Mouse (Mus musculus): Measurements from ENCODE around the gene Dtx1. TPM values are rescaled to one million over a fixed set of nuclear protein-coding genes. Genes with fewer than 3 reads are reported as not detected.

Gene Dtx1
- polyA plus RNA-seq, 1 experiment = 46.0 TPM

DNA sequence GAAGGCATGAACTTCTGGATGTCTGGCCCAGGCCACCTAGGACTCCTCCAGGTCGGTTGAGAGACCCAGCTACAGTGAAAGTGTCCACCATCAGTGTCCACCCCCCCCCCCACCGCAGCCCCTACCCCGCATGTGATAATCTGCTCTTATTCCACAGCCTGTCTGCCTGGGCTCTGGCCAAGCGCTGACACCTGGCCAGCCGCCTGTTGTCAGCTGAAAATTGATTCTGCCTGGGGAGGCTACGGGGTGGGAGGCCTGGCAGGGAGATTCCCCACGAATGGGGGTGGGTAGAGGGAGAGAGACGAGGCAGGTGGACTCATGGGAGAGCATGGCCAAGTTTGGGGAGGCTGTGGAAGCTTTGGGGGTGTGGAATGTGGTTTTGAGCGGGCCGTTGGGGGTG lies 5.4 kb upstream of the Dtx1 start:
- no peaks in the 10 kb centered on the region for H3K27me3 ChIP-seq (ENCODE audit: control insufficient read depth, insufficient read depth, low read length)
- TF ChIP-seq POLR2A (IDR thresholded peaks at IDR 0.05; ENCODE audit: control insufficient read depth, low read depth, low read length) = no peak
- H3K36me3 ChIP-seq (ENCODE audit: control insufficient read depth, insufficient read depth, low read length) = no peaks in the 10 kb centered on the region
- H3K4me1 ChIP-seq (ENCODE audit: control insufficient read depth, insufficient read depth, low read length) = peaks cover 15% of the 10 kb centered on the region
- no peak overlapping the region for H3K4me3 ChIP-seq (ENCODE audit: control insufficient read depth, low read depth, low read length)
- no peak overlapping the region for H3K27ac ChIP-seq (ENCODE audit: control insufficient read depth, insufficient read depth, low read depth, low read length)

DNA sequence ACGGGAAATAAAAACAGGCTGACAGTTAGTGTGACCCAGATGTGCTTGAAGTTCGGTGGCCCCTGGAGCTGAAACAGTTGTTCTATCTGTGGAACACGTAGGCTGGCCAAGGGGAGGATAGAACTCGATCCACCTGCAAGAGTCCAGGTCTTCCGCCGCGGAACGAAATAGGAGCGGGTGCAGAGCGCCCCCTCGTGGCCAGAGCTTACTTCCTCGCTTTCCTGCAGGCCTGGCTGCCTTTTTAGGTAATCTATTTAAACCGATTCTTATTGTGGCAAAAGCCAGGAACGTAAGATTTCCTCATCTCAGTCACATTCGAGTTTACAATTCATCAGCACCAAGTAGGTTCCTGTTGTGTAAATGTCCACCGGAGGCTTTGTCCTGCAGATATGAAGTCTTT lies 2.6 kb upstream of the Dtx1 start:
- TF ChIP-seq CTCF (IDR thresholded peaks at IDR 0.05; ENCODE audit: control insufficient read depth, insufficient read depth, insufficient replicate concordance, low read depth, low read length) (peak; percentile 94), POLR2A (IDR thresholded peaks at IDR 0.05; ENCODE audit: control insufficient read depth, low read depth, low read length) (no peak)
- Histone ChIP-seq H3K36me3 (ENCODE audit: control insufficient read depth, insufficient read depth, low read length) (no peaks in the 10 kb centered on the region), H3K27me3 (ENCODE audit: control insufficient read depth, insufficient read depth, low read length) (peaks cover 4% of the 10 kb centered on the region), H3K4me1 (ENCODE audit: control insufficient read depth, insufficient read depth, low read length) (peaks cover 27% of the 10 kb centered on the region), H3K27ac (ENCODE audit: control insufficient read depth, insufficient read depth, low read depth, low read length) (no peak overlapping the region), H3K4me3 (ENCODE audit: control insufficient read depth, low read depth, low read length) (peak overlapping the region; percentile 21; the same call in 1 of the 2 replicates)

DNA sequence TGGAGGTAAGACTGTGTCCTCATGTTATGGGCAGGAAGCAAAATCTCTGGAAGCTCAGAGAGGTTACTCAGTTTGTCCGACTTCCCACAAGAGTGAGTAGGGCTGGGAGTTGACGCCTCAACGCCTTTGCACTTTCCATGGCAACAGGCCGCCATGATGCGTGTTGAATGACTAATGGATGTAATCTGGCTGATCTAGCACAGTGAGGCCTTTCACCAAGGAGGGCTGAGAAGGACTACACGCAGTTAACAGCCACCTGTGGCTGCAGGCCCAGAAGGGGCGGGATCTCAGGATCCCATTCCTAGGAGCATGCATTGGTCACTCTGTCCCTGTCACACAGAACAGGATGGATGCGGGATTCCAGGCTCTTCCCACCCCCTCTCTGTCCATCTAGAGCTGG lies 994 bp upstream of the Dtx1 start:
- TF ChIP-seq CTCF (IDR thresholded peaks at IDR 0.05; ENCODE audit: control insufficient read depth, insufficient read depth, insufficient replicate concordance, low read depth, low read length) (no peak), POLR2A (IDR thresholded peaks at IDR 0.05; ENCODE audit: control insufficient read depth, low read depth, low read length) (no peak)
- Histone ChIP-seq H3K27me3 (ENCODE audit: control insufficient read depth, insufficient read depth, low read length) (peaks cover 4% of the 10 kb centered on the region), H3K27ac (ENCODE audit: control insufficient read depth, insufficient read depth, low read depth, low read length) (no peak overlapping the region), H3K4me1 (ENCODE audit: control insufficient read depth, insufficient read depth, low read length) (peaks cover 25% of the 10 kb centered on the region), H3K36me3 (ENCODE audit: control insufficient read depth, insufficient read depth, low read length) (no peaks in the 10 kb centered on the region), H3K4me3 (ENCODE audit: control insufficient read depth, low read depth, low read length) (no peak overlapping the region)

DNA sequence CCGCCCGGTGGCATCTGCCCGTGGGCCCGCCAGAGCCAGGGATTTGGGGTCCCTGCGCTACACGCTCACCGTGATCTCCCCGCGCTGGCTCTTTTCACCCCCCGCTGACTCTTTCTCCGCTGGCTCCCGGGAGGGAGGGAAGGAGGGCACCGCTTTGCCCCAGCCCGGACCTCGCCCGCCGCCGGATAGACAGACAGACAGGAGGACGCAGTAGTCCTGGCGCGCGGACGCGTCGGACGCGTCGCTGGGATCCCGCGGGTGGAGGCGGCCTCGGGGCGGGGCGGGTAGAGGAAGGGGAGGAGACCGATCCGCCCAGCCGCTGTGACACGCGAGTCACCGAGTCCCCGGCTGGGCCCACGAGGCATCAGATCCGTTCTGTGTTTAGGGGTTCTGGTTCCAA lies 311 bp downstream of the Dtx1 start:
- Histone ChIP-seq H3K36me3 (ENCODE audit: control insufficient read depth, insufficient read depth, low read length) (no peaks in the 10 kb centered on the region), H3K4me3 (ENCODE audit: control insufficient read depth, low read depth, low read length) (peak overlapping the region; percentile 78), H3K27ac (ENCODE audit: control insufficient read depth, insufficient read depth, low read depth, low read length) (peak overlapping the region; percentile 14; the same call in 1 of the 2 replicates), H3K27me3 (ENCODE audit: control insufficient read depth, insufficient read depth, low read length) (peaks cover 4% of the 10 kb centered on the region), H3K4me1 (ENCODE audit: control insufficient read depth, insufficient read depth, low read length) (peaks cover 30% of the 10 kb centered on the region)
- TF ChIP-seq CTCF (IDR thresholded peaks at IDR 0.05; ENCODE audit: control insufficient read depth, insufficient read depth, insufficient replicate concordance, low read depth, low read length) (no peak), POLR2A (IDR thresholded peaks at IDR 0.05; ENCODE audit: control insufficient read depth, low read depth, low read length) (no peak)

DNA sequence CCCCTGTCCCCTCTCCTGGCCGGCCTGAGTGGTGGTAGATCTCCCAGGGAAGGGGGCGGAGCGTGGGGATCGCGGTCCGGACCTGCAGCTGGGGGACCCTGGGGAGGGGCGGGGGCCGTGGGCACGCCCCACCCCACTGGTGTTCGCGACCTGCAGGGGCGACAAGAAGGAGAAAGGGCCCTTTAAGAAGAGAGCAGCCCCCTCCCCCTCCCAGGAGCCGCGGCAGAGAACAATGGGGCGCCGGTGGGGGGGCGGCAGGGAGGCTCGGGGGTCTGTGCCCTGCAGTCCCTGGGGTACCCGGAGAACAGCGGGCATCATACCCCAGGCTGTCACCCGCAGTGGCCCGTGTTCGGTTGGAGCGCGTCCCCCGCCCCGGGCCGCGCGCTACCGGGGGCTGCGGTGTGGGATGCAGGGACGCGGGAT lies 890 bp downstream of the Dtx1 start:
- H3K27me3 ChIP-seq (ENCODE audit: control insufficient read depth, insufficient read depth, low read length) = peaks cover 4% of the 10 kb centered on the region
- no peak for TF ChIP-seq CTCF (IDR thresholded peaks at IDR 0.05; ENCODE audit: control insufficient read depth, insufficient read depth, insufficient replicate concordance, low read depth, low read length)
- TF ChIP-seq POLR2A (IDR thresholded peaks at IDR 0.05; ENCODE audit: control insufficient read depth, low read depth, low read length) = no peak
- peaks cover 30% of the 10 kb centered on the region for H3K4me1 ChIP-seq (ENCODE audit: control insufficient read depth, insufficient read depth, low read length)
- peak overlapping the region; percentile 78 for H3K4me3 ChIP-seq (ENCODE audit: control insufficient read depth, low read depth, low read length)
- H3K36me3 ChIP-seq (ENCODE audit: control insufficient read depth, insufficient read depth, low read length) = no peaks in the 10 kb centered on the region
- H3K27ac ChIP-seq (ENCODE audit: control insufficient read depth, insufficient read depth, low read depth, low read length) = peak overlapping the region; percentile 14; the same call in 1 of the 2 replicates

DNA sequence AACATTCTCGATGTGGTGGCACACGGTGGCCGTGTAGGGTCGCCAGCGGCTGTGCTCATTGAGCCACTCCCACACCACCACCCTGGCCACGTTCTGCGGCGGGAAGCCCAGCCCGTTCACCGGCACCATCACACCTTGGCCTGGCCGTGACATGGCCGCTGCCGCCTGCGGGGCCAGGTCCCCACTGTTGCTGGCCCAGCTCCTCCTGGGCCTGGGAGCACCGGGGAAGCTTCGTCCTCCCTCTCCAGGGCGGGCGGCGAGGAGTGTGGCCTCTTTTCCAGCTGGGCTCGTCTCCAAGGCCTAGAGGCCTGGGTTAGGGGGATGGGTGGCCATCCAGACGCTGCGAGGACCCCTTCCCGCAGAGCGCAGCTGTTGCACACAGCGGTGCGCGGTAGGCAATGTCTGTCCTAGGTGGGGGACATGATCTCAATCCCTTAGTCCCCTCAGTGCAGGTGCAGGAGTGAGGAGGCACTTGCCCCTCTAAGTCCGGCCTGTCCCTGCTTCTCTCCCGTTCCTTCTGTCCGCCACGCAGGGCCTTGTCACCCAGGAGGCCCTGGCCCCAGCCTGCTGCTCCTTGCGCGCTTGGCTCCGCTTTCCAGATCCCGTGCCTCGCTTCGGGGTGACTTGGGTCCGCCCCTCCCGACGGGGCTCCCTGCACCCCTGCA lies 1.4 kb downstream of the Dtx1 start:
- TF ChIP-seq CTCF (IDR thresholded peaks at IDR 0.05; ENCODE audit: control insufficient read depth, insufficient read depth, insufficient replicate concordance, low read depth, low read length) (no peak), POLR2A (IDR thresholded peaks at IDR 0.05; ENCODE audit: control insufficient read depth, low read depth, low read length) (no peak)
- H3K36me3 ChIP-seq (ENCODE audit: control insufficient read depth, insufficient read depth, low read length) = no peaks in the 10 kb centered on the region
- H3K4me3 ChIP-seq (ENCODE audit: control insufficient read depth, low read depth, low read length) = peak overlapping the region; percentile 51
- H3K4me1 ChIP-seq (ENCODE audit: control insufficient read depth, insufficient read depth, low read length) = peaks cover 30% of the 10 kb centered on the region
- H3K27me3 ChIP-seq (ENCODE audit: control insufficient read depth, insufficient read depth, low read length) = peaks cover 4% of the 10 kb centered on the region
- H3K27ac ChIP-seq (ENCODE audit: control insufficient read depth, insufficient read depth, low read depth, low read length) = 0 out of 2 replicates have a peak overlapping the region, but pooled peaks have one; percentile 23

DNA sequence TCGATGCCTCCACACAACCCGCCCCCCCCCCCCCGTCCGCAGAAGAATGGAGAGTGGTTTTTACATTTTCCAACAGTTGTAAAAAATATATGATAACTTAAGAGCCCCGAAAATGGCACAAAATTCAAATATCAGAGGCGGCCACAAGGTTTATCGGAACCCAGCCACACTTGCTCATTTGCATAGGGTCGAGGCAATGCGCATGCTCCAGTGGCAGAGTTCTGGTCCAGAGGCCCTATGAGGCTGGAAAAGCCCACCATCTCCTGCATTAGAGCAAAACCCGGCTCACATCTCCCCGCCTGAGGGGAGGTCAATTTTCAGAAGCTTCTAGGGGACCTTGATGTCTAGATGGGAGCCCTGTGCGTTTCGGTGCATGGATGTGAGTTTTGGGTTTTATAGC lies 4.8 kb downstream of the Dtx1 start:
- TF ChIP-seq POLR2A (IDR thresholded peaks at IDR 0.05; ENCODE audit: control insufficient read depth, low read depth, low read length) (no peak), CTCF (IDR thresholded peaks at IDR 0.05; ENCODE audit: control insufficient read depth, insufficient read depth, insufficient replicate concordance, low read depth, low read length) (no peak)
- no peaks in the 10 kb centered on the region for H3K36me3 ChIP-seq (ENCODE audit: control insufficient read depth, insufficient read depth, low read length)
- H3K27ac ChIP-seq (ENCODE audit: control insufficient read depth, insufficient read depth, low read depth, low read length) = no peak overlapping the region
- H3K27me3 ChIP-seq (ENCODE audit: control insufficient read depth, insufficient read depth, low read length) = peaks cover 4% of the 10 kb centered on the region
- no peak overlapping the region for H3K4me3 ChIP-seq (ENCODE audit: control insufficient read depth, low read depth, low read length)
- peaks cover 19% of the 10 kb centered on the region for H3K4me1 ChIP-seq (ENCODE audit: control insufficient read depth, insufficient read depth, low read length)

All from testis, adult 2 months (tissue).